Mouse (Mus musculus): ENCODE measurements at regions not wholly inside any gene's neighbourhood (a gene's known extent, or its start where the extent isn't known, plus 50 kb on each side); places are given as distances from the start of the nearest gene placed in this dataset.

DNA sequence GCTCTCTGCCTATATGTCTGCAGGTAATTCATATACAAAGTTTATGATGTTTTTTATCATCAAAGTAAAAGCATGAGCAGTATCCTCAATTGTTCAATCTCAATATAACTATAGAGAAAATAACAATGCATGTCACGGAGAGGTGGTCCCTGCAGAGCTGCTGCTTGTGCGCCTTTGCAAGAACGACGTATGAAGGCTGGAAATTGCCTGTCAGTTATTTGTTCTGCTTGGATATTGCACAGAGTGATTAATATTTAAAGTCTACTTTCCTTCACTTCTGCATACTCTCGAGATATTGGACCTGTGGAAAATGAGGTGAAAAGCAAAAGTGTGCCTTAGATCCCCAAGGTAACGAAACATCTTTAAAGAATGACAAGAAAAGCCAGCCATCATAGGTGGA, 362.8 kb downstream of the Lmo7 start:
- Histone ChIP-seq H3K4me3 (no peak overlapping the region), H3K27ac (no peak overlapping the region)
- no peak for TF ChIP-seq CTCF (conservative IDR thresholded peaks at IDR 0.05)
- DNase-seq (ENCODE audit: low spot score in 2 of 2), result no peak

DNA sequence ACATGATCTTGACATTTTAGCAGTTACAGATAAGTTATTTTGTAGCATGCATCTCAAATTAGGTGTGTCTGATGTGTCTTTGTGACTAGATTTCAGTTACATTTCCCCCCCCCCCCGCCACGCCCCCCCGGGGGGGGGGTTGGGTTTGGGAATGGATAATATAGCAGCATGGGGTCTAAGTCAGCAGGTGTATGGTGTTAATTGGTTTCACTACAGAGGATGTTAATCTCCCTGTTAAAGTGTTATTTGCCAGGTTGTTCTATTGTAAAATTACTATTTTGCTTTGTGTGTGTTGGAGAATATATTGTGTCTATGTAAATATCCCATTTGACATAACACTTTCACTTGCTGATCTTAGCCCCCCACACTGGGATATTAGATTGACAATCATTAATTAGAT, 319.2 kb downstream of the Lmo7 start:
- Histone ChIP-seq H3K4me3 (no peak overlapping the region), H3K27ac (no peak overlapping the region)
- no peak for TF ChIP-seq CTCF (conservative IDR thresholded peaks at IDR 0.05)
- DNase-seq (ENCODE audit: low spot score in 2 of 2), result no peak

DNA sequence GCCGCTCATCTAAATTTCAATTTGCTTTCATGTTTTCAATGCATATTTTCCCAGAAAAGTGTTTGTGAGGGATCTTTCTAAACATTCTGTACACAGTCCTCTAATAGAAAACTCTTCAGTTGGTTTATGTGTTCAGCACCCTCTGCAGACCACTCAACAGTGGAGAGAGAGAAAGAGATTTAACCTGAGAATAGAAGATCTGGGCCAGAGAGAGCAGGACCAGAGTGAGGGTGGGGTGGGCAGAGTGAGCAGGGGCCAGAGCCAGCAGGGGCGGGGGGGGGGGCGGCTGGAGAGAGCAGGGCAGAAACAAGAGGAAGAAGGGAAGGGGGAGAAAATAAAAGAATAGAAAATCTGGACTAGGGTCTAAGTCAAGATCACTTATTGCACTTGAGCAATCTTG, 318.7 kb downstream of the Lmo7 start:
- no peak for TF ChIP-seq CTCF (conservative IDR thresholded peaks at IDR 0.05)
- no peak for DNase-seq (ENCODE audit: low spot score in 2 of 2)
- H3K27ac ChIP-seq, result no peak overlapping the region

DNA sequence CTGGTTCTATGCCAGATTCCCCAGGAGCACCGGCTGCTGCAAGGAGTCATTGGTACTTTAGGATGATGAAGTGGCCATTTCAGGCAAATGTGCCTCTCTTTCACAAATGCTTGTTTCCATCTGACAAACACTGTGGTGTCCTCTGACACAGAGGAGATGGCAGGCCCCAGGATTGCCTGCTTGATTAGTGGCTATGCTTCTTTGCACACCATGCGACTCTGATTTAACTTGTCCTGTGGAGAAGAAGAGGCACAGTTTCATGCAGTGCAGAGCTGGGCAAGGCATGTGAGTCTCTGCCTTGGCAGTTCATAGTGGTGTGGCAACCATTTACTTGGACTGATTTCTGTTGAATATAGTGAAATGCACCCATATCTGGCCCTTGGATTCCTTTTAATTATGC, 308.4 kb downstream of the Lmo7 start:
- H3K4me3 ChIP-seq, result no peak overlapping the region
- no peak for TF ChIP-seq CTCF (conservative IDR thresholded peaks at IDR 0.05)

More for the DNA sequence above, 318.7 kb downstream of the Lmo7 start:
- no peak overlapping the region for H3K4me3 ChIP-seq

DNA sequence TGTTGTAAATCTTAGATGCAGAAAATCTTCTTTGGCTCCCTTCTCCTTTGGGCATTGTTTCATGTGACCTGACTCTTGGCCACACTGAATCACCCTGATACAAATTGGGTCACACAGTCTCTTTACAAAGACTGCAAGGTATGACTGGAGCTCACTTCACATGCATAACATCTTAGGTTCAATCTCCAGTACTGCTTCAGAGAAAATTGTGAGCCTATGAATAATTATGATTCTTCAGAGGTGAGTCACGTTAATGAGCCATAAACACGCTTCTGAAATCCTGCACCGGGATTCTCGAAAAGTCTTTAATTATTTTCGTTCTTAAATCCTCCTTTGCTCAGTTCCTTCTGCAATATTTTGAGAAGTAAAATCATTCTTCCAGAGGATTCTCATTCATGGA, 307.7 kb downstream of the Lmo7 start:
- TF ChIP-seq CTCF (conservative IDR thresholded peaks at IDR 0.05), result no peak
- H3K27ac ChIP-seq, result no peak overlapping the region
- H3K4me3 ChIP-seq, result no peak overlapping the region
- no peak for DNase-seq (ENCODE audit: low spot score in 2 of 2)

More for the DNA sequence above, 308.4 kb downstream of the Lmo7 start:
- H3K27ac ChIP-seq, result no peak overlapping the region
- DNase-seq (ENCODE audit: low spot score in 2 of 2), result no peak

DNA sequence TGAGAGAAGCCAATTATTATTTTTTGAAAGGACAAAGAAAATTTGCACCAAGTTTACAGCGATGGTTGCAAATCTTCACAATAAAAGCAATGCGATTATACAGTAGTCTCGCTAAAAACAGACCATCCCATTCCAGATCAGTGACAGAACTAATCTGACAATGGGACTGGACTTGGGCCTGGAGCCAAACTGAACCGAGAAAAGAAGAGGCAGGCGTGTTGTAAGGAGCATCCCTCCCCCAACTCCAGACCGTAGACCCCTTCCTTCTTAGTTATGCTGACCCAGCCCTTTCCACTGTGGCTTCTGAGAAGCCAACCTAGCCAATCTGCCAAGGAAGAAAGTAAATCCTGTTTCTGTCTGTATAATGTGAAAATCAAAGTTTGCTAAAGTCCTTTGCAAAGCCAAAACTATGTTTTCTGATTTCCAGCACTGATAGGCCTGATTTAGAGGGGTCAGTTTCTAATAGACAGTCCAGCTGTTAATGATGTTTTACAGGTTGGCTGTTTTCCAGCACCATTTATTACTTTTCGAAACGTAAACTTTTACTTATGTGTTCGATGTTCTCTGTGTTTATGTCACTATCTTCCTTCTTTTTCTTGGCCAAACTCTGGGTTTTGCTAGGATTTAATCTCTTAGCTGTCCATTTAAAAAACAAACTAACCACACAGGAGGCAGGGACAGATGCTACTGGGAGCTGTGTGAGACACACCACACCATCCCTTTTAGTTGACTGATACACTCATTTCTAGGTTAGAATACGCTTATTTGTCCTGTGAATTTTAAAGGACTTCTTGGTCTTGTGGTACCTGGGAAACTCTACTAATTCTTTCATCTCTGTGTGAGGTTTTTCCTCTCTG, 301.5 kb downstream of the Lmo7 start:
- Histone ChIP-seq H3K4me3 (no peak overlapping the region), H3K27ac (no peak overlapping the region)
- TF ChIP-seq CTCF (conservative IDR thresholded peaks at IDR 0.05), result no peak
- no peak for DNase-seq (ENCODE audit: low spot score in 2 of 2)

DNA sequence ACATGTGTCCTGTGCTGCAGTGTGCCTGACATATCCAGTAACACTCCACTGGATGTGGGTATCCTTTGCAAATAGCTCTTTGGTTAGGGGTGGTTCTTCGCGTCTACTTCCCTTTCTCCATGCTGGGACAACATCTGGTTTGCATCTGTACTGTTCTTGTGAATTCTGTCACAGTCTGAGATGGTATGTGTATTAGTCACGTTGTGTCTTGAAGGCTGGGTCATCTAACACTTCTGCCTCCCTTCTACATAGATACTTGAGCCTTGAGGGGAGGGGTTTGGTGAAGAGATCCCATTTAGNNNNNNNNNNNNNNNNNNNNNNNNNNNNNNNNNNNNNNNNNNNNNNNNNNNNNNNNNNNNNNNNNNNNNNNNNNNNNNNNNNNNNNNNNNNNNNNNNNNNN, 294.9 kb downstream of the Lmo7 start:
- DNase-seq (ENCODE audit: low spot score in 2 of 2), result no peak
- TF ChIP-seq CTCF (conservative IDR thresholded peaks at IDR 0.05), result no peak
- Histone ChIP-seq H3K4me3 (no peak overlapping the region), H3K27ac (no peak overlapping the region)

DNA sequence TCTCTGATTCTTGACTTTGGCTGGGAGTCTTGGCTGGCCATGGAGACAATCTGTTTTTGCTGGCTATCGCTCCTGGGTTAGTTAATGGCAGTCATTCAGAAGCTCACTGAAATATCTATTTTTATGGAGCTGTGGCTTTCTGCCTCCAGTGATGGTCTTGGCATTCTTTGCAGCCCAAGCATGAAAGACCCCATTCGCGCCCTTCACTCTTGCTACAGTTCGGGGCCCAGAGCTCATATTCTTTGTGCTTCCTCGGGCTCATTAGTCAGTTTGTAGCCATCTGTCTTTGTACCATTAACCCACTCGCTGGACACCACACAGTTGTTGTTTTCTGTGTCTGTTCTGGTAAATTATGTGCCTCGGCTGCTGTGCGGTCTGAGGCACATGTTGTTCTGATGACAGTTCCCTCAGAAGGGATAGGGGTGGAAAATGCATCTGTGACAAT, 290.4 kb downstream of the Lmo7 start:
- no peak for TF ChIP-seq CTCF (conservative IDR thresholded peaks at IDR 0.05)
- Histone ChIP-seq H3K4me3 (no peak overlapping the region), H3K27ac (peak overlapping the region; percentile 1)
- DNase-seq (ENCODE audit: low spot score in 2 of 2), result peak; percentile 11 to 23

DNA sequence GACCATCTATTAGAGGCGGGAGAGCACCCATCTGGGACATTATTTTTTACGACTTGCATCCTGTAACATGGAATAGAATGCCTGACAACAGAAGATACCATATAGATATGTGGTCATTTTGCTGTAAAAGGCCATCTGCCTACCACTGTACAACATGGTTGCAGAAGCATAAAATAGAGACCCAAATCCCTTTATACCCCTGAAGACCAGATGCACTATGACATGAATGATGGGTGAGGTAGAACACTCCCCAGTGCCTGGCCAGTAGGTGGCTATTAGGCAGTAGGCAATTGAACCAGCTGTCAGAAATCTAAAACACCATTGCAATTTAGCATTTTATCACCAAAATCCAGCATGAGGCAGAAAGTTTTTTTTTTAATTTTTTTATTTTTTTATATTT, 289.6 kb downstream of the Lmo7 start:
- H3K27ac ChIP-seq, result peak overlapping the region; percentile 1; the same call in 1 of the 2 replicates
- no peak for DNase-seq (ENCODE audit: low spot score in 2 of 2)
- H3K4me3 ChIP-seq, result no peak overlapping the region
- peak; percentile 20; the same call in 1 of the 2 replicates for TF ChIP-seq CTCF (conservative IDR thresholded peaks at IDR 0.05)

DNA sequence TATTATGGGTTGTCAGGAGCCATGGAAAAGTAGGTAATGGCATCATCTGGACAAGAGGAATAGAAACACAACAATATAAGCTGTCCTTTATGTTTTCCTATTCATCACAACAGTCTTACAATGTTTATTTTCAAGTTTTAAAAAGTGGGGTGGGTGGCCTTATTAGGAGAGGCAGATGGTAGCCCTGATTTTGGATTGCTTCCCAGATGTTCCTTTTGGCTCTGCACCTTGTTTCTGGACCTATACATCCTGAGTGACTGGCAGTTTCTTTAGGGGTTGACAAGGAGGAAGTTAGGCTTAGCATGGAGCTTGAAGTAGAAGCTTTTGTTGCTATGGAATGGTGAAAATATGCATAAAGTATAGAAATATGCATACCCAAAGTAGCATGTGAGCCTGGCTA, 286.8 kb downstream of the Lmo7 start:
- no peak for TF ChIP-seq CTCF (conservative IDR thresholded peaks at IDR 0.05)
- Histone ChIP-seq H3K4me3 (no peak overlapping the region), H3K27ac (no peak overlapping the region)
- DNase-seq (ENCODE audit: low spot score in 2 of 2), result no peak

DNA sequence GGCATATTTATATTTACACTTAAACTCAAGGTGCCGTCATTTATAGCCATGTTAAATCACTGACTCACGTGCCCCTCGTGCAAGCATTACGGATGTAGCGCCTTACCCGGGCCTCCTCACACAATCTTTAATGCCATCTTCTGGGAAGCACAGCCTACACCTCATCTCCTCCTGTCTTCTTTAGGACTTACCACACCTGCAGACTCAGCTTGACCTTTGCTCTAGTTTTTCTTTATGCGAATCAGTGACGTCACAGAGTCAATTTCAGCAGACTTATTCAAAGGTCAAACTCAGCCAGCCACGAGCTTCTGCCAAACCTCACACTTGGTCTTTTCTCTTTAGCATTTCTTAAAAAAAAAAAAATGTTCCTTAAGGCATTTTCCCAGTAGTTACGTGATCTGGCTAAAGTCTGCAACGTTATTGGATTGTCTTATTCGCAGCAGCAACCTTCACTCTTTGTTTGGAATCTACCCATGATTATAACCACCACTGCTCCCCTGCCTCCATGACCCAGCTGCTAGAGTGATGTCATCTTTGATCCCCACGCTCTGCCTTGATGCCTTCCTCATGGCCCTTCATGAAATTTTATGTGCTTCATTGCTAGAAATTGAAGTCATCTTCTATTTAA, 285.3 kb downstream of the Lmo7 start:
- no peak overlapping the region for H3K27ac ChIP-seq
- no peak for TF ChIP-seq CTCF (conservative IDR thresholded peaks at IDR 0.05)
- DNase-seq (ENCODE audit: low spot score in 2 of 2), result no peak
- H3K4me3 ChIP-seq, result no peak overlapping the region

DNA sequence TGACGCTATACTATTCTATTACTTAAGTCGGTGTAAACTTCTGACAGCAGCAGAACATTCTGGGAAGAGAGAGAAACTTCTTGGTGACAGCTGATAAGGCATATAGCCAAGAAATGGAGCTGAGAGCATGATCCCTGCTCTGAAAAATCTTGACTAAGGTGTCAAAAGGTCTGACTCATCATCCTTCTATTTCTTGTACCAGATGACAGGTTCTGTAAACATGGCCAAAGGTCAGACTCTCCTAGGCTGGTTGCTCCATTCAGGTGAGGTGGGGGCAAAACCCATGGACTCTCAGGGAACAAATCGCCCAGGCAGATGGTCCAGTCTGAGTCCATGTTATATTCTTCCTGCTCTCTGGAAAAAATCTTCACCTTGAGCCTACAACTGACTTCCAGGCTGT, 283.5 kb downstream of the Lmo7 start:
- Histone ChIP-seq H3K4me3 (no peak overlapping the region), H3K27ac (no peak overlapping the region)
- no peak for DNase-seq (ENCODE audit: low spot score in 2 of 2)
- TF ChIP-seq CTCF (conservative IDR thresholded peaks at IDR 0.05), result no peak

DNA sequence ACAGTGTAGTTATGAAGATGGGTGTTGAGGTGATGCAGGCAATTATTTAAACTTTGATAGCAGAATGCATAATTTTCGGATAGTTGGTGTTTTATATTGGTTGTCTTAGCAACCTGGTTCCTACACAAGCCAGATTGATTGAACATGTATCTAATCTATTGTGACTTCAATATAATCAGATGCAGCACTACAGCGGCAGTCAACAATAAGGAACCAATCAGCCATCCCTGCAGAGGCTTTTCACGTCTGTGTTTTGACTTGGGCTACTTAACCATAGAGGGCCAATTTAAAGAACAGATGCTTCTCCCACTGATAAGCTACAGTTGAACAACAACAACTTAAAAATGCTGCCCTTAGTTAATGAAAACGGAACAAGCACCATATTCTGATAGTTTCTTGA, 267.8 kb downstream of the Lmo7 start:
- no peak for DNase-seq (ENCODE audit: low spot score in 2 of 2)
- Histone ChIP-seq H3K4me3 (no peak overlapping the region), H3K27ac (no peak overlapping the region)
- TF ChIP-seq CTCF (conservative IDR thresholded peaks at IDR 0.05), result no peak

DNA sequence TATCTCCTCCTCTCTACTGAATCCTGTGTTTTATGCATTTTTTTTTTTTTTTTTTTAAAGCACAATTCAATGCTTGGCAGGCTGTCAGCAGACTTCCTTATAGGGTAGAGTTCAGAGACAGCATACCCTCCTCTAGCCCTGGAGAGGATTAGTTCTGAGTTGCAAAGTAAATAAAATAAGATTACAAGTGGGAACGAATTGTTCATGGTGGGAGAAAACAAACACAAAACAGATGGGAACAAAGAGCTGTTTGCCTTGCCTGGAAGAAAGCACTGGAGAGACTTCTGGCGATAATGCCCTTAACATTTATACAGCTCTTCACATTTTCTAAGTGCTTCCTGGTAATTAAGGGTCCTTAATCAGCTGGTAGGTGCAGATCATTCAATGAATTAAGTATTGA, 254.6 kb downstream of the Lmo7 start:
- H3K4me3 ChIP-seq, result no peak overlapping the region
- no peak overlapping the region for H3K27ac ChIP-seq
- TF ChIP-seq CTCF (conservative IDR thresholded peaks at IDR 0.05), result no peak
- DNase-seq (ENCODE audit: low spot score in 2 of 2), result peak in 1 of 2 experiments; percentile 0

Data from layer of hippocampus, adult 2 months (tissue).